Mouse (Mus musculus): ENCODE measurements around the gene Chdh.

GRCm38 (mm10) chr14:30039413-30039812, 30.6 kb downstream of the Chdh start:
- no peak for TF ChIP-seq CTCF (IDR thresholded peaks at IDR 0.05; ENCODE audit: insufficient read depth, low read depth, low read length)
- TF ChIP-seq POLR2A (IDR thresholded peaks at IDR 0.05; ENCODE audit: insufficient read depth, low read depth, low read length) = no peak

All from olfactory bulb, adult 2 months (tissue).